Mouse (Mus musculus) heart, embryonic 10.5 days (tissue): Measurements from ENCODE around the gene Scarf1. TPM values are rescaled to one million over a fixed set of nuclear protein-coding genes. Genes with fewer than 3 reads are reported as not detected.
A peak's percentile ranks its signal among the peaks of the same experiment; 100 is the strongest.

Source experiments
- DNase-seq: peaks from one replicate; pipeline ENCODE4 v3.0.0-alpha.2; 2017; ENCODE audit warnings: low spot score
- H3K27ac ChIP-seq: fragments of 300-500 bp; sonication (generic); 2 replicates; pipeline ENCODE4 v1.5.1; 2016; ENCODE audit warnings: mild to moderate bottlenecking
- H3K27me3 ChIP-seq: fragments of 300-500 bp; sonication (generic); 2 replicates; pipeline ENCODE4 v1.6.1; 2016; ENCODE audit warnings: mild to moderate bottlenecking; ENCODE audit not compliant: poor library complexity, insufficient read depth, severe bottlenecking
- H3K36me3 ChIP-seq: fragments of 300-500 bp; sonication (generic); 2 replicates; pipeline ENCODE4 v1.6.1; 2016; ENCODE audit warnings: mild to moderate bottlenecking, moderate library complexity
- H3K4me1 ChIP-seq: fragments of 300-500 bp; sonication (generic); 2 replicates; pipeline ENCODE4 v1.6.1; 2016; ENCODE audit warnings: mild to moderate bottlenecking
- H3K4me3 ChIP-seq: fragments of 300-500 bp; sonication (generic); 2 replicates; pipeline ENCODE4 v1.5.1; 2016; ENCODE audit warnings: mild to moderate bottlenecking, moderate library complexity
- H3K9me3 ChIP-seq: fragments of 300-500 bp; sonication (generic); 2 replicates; pipeline ENCODE4 v1.6.1; 2016; ENCODE audit warnings: mild to moderate bottlenecking, moderate library complexity
- WGBS: fragments of 180-500 bp; shearing (Covaris S2); methylation state at CpG from one replicate; pipeline ENCODE4 v1.1.7; 2016; 5-methylcytosine and 5-hydroxymethylcytosine counted together
- polyA plus RNA-seq: library from polyadenylated mRNA; unstranded; fragments of >200 nt; fragmentation: Nextera tagmentation; extraction: Ambion mirVana; gene quantifications from 2 replicates; pipeline ENCODE4 v1.2.1, GENCODE M21; 2016

Gene Scarf1
- 13.6 and 15.8 TPM in 2 replicates for polyA plus RNA-seq

DNA sequence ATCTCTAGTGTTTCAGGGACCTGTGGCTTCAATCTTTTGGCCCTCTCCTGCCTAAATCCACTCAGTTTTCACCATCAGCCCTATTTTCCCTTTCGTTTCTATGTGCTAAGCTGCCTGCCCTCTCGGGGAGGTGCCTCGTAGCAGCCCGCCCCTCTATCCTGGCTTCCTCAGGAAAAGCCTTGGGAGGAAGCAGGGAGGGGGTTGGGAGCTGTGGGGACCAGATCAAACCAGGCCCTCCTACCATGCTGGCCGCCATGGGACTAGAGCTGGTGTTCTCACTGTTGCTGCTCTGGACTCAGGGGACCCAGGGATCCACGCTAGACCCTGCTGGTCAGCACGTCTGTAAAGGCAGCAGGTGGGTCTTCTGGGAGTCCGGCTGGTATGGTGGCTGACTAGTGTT, at the start of gene Scarf1:
Gene Scarf1, plus strand, starts transcription at position 205 of the 400 bp plus-strand sequence.
- Histone ChIP-seq H3K27me3 (peaks cover 11% of the 10 kb centered on the region; the same call in 1 of the 2 replicates), H3K4me1 (peaks cover 33% of the 10 kb centered on the region), H3K36me3 (peaks cover 33% of the 10 kb centered on the region), H3K27ac (peak within 1 kb of the TSS; percentile 81), H3K9me3 (no peaks in the 10 kb centered on the region), H3K4me3 (peak within 1 kb of the TSS; percentile 45)
- 46% methylated on average over 8 of the region's 8 CpGs for WGBS
- DNase-seq: no peak

- peaks cover 64% of the 10 kb centered on the region for H3K4me1 ChIP-seq
- H3K9me3 ChIP-seq: no peaks in the 10 kb centered on the region
- 74% methylated on average over 4 of the region's 4 CpGs for WGBS
- peak overlapping the region; percentile 92; the same call in 1 of the 2 replicates for H3K4me3 ChIP-seq
- no peaks in the 10 kb centered on the region for H3K27me3 ChIP-seq
- H3K36me3 ChIP-seq: peaks cover 31% of the 10 kb centered on the region
- no peak for DNase-seq
- H3K27ac ChIP-seq: peak overlapping the region; percentile 91; the same call in 1 of the 2 replicates
Observed at GRCm38 (mm10) chr11:75463624-75464023, 49.7 kb upstream of the Scarf1 start.

- H3K36me3 ChIP-seq: peaks cover 31% of the 10 kb centered on the region
- H3K9me3 ChIP-seq: no peaks in the 10 kb centered on the region
- H3K4me1 ChIP-seq: peaks cover 57% of the 10 kb centered on the region
- H3K27ac ChIP-seq: no peak overlapping the region
- H3K27me3 ChIP-seq: no peaks in the 10 kb centered on the region
- H3K4me3 ChIP-seq: no peak overlapping the region
- 91% methylated on average over 6 of the region's 6 CpGs for WGBS
- DNase-seq: no peak
Observed at GRCm38 (mm10) chr11:75464417-75464816, 48.9 kb upstream of the Scarf1 start.

GRCm38 (mm10) chr11:75465051-75465450, 48.3 kb upstream of the Scarf1 start:
- Histone ChIP-seq H3K4me3 (no peak overlapping the region), H3K27ac (no peak overlapping the region), H3K4me1 (peaks cover 54% of the 10 kb centered on the region), H3K36me3 (peaks cover 31% of the 10 kb centered on the region), H3K27me3 (no peaks in the 10 kb centered on the region), H3K9me3 (no peaks in the 10 kb centered on the region)
- WGBS: 91% methylated on average over 6 of the region's 6 CpGs
- no peak for DNase-seq

DNA sequence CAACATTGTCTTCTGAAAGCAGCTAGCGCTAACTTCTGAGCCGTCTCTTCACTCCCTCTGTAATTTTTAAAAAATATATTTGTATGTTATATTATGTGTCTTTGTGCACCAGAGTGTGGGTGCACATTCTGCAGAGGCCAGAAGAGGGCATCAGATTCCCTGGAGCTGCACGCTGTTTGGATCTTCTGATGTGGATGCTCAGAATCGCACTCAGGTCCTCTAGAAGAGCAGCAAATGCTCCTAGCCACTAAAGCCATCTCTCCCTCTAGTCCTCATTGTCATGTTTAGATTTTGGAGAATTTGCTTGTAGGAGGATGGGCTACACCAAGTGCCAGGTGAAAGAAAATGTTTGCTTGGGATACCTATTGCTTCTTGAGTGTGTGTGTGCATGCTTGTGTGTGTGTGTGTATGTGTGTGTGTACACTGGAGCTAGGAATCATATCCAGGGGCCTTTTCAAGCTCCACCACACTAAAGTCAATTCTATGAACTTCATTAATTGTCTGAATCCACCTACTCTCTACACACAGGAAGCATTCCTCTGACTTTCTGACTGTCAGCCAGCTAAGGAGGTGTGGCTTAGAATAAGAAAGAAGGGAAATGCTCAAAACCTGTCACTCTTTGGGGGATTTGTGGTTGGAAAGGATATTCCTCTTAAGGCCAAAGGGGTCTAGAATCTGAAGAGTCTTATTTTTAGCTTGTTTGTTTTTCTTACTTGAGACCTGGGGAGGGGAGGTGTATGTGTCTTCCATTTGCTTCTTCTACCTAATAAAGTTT, 46.4 kb upstream of the Scarf1 start:
- Histone ChIP-seq H3K36me3 (peaks cover 31% of the 10 kb centered on the region), H3K4me1 (peaks cover 45% of the 10 kb centered on the region), H3K27ac (no peak overlapping the region), H3K27me3 (no peaks in the 10 kb centered on the region), H3K9me3 (no peaks in the 10 kb centered on the region), H3K4me3 (peak overlapping the region; percentile 71)
- DNase-seq: no peak
- 95% methylated on average over 4 of the region's 4 CpGs for WGBS

DNA sequence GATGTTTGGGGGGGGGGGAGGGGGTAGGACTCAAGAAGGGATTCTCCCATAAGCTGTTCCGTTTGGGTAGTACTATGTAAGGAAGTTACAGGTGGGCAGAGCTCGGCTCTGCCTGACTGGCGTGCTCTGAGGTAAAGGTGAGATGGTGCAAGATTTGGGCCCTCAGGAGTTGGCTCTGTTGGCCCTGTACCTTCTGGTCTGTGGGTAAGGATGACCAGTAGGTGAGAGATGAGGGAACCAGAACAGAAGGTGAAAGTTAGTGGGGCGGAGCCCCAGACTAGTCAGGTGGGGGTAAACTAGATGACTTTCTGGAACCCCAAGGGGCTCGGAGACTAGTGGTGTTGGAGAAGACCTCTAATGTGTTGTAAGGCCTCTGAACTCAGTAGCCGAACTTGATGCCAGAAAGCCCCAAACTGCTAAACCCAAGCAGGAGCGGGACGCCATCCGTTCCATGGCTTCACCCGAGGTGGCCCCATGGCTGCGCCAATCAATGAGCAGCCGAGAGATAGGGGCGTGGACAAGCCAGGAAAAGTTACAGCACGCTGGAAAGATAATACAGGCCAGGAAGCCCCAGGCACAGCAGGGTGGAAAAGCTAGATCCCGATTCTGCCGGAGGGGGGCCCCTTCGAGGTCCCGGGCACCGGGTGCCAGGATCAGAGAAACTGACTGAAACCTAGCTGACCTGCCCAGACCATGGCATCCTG, 45.7 kb upstream of the Scarf1 start:
- WGBS: 12% methylated on average over 19 of the region's 19 CpGs
- H3K27me3 ChIP-seq: no peaks in the 10 kb centered on the region
- no peaks in the 10 kb centered on the region for H3K9me3 ChIP-seq
- H3K4me1 ChIP-seq: peaks cover 37% of the 10 kb centered on the region
- peak; percentile 91 for DNase-seq
- peaks cover 31% of the 10 kb centered on the region for H3K36me3 ChIP-seq
- peak overlapping the region; percentile 87 for H3K27ac ChIP-seq
- peak overlapping the region; percentile 71 for H3K4me3 ChIP-seq

- WGBS: 60% methylated on average over 7 of the region's 7 CpGs
- no peaks in the 10 kb centered on the region for H3K27me3 ChIP-seq
- DNase-seq: no peak
- peaks cover 31% of the 10 kb centered on the region for H3K36me3 ChIP-seq
- peak overlapping the region; percentile 71 for H3K4me3 ChIP-seq
- H3K9me3 ChIP-seq: no peaks in the 10 kb centered on the region
- H3K27ac ChIP-seq: peak overlapping the region; percentile 87
- peaks cover 33% of the 10 kb centered on the region for H3K4me1 ChIP-seq
Observed at GRCm38 (mm10) chr11:75468410-75468809, 44.9 kb upstream of the Scarf1 start.

- no peak overlapping the region for H3K27ac ChIP-seq
- peaks cover 28% of the 10 kb centered on the region for H3K4me1 ChIP-seq
- 93% methylated on average over 4 of the region's 4 CpGs for WGBS
- H3K36me3 ChIP-seq: peaks cover 23% of the 10 kb centered on the region
- H3K27me3 ChIP-seq: no peaks in the 10 kb centered on the region
- no peak for DNase-seq
- H3K4me3 ChIP-seq: no peak overlapping the region
- H3K9me3 ChIP-seq: no peaks in the 10 kb centered on the region
Observed at GRCm38 (mm10) chr11:75469261-75469660, 44.1 kb upstream of the Scarf1 start.

GRCm38 (mm10) chr11:75470675-75471074, 42.7 kb upstream of the Scarf1 start:
- no peaks in the 10 kb centered on the region for H3K27me3 ChIP-seq
- no peak overlapping the region for H3K27ac ChIP-seq
- peaks cover 24% of the 10 kb centered on the region for H3K4me1 ChIP-seq
- WGBS: 76% methylated on average over 3 of the region's 3 CpGs
- H3K36me3 ChIP-seq: peaks cover 9% of the 10 kb centered on the region
- no peak overlapping the region for H3K4me3 ChIP-seq
- no peaks in the 10 kb centered on the region for H3K9me3 ChIP-seq
- no peak for DNase-seq

DNA sequence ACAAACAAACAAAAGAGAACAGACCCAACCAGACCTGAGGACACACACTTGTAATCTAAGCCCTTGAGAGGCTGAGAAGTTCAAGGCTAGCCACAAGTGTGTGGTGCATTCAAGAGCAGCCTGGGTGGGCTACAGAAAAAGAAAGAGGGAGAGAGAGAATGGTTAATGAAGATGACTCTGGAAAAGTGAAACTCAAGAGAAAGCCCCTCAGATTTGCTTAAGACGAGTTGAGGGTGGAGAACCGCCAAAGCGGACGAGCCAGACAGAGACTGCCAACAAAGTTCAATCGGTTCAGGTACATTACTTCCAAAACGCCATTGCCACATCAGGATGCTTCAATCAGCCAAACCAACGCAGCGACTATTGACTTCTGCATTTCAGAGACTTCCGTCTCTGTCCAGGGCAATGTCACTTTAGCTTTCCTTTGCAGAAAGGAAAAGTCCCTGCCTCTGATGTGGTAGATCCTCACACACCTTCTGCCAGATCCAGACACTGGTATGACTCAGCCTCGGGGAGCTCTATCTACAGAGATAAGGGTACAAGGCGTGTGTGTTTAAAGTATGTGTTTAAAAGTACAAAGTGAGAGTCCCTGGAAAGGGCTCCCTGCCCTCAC, 40.8 kb upstream of the Scarf1 start:
- peaks cover 19% of the 10 kb centered on the region for H3K4me1 ChIP-seq
- 70% methylated on average over 11 of the region's 11 CpGs for WGBS
- H3K27me3 ChIP-seq: no peaks in the 10 kb centered on the region
- H3K9me3 ChIP-seq: no peaks in the 10 kb centered on the region
- H3K27ac ChIP-seq: no peak overlapping the region; the same call in 1 of the 2 replicates
- H3K4me3 ChIP-seq: no peak overlapping the region
- DNase-seq: no peak
- H3K36me3 ChIP-seq: no peaks in the 10 kb centered on the region

DNA sequence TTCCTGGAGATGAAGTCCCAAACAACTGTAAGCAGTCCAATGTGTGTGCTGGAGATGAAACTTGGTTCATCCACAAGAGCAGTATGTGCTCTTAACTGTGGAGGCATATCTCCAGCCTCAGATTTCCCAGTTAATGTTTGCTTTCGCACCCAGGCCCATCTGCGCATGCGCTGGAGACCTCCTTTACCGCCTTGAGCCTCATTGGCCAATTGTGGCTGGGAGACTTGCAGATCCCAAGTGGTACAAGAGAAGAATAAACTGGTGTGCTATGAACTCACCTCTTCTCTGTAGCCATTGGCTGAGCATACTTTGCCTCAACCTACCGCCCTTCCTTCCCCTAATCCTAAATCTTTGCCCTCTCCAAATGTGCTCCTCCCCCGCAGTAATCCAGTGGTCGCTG, 40.0 kb upstream of the Scarf1 start:
- H3K27ac ChIP-seq: no peak overlapping the region
- no peak for DNase-seq
- H3K4me1 ChIP-seq: peaks cover 11% of the 10 kb centered on the region; the same call in 1 of the 2 replicates
- H3K36me3 ChIP-seq: no peaks in the 10 kb centered on the region
- H3K4me3 ChIP-seq: no peak overlapping the region
- 73% methylated on average over 7 of the region's 7 CpGs for WGBS
- H3K9me3 ChIP-seq: no peaks in the 10 kb centered on the region
- H3K27me3 ChIP-seq: no peaks in the 10 kb centered on the region

DNA sequence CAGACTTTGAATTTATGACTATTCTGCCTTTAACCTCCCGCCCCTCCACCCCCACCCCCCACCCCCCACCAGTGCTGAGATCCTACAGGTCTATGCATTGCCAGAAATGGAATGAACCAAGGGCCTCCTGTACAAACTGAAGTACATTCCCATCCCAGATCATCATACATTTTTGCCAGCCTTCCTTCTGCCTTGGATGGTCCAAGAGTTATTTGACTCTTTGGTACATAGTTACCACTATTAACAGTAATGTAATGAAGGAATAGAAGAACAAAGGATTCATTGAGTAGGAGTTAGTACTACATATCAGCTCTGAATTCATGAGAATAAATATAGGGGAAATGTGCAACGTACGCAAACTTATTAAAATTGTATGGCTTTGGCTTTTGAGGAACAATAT, 27.1 kb upstream of the Scarf1 start:
- 24% methylated on average over 3 of the region's 3 CpGs for WGBS
- Histone ChIP-seq H3K27ac (peak overlapping the region; percentile 97; the same call in 1 of the 2 replicates), H3K27me3 (no peaks in the 10 kb centered on the region), H3K36me3 (peaks cover 26% of the 10 kb centered on the region), H3K4me3 (peak overlapping the region; percentile 97), H3K4me1 (peaks cover 12% of the 10 kb centered on the region), H3K9me3 (no peaks in the 10 kb centered on the region)
- no peak for DNase-seq
